ENCODE assay signal across 9 mouse cellular contexts in genomic region chr6:120580713-120581015, GRCm38 (mm10). TPM values are rescaled to one million over a fixed set of nuclear protein-coding genes. Genes with fewer than 3 reads are reported as not detected.
DNase-seq lines count a peak whose midpoint lies in the region; ATAC-seq and TF ChIP-seq lines count a peak whose summit lies in the region.
"Had no signal": no experiment of that assay in that cellular context is flagged by ENCODE, and none has a peak within 500 bp of the region (broad histone marks: within the 10 kb centered on the region; RNA-seq: fewer than 3 reads in every experiment).

No protein-coding gene starts in this region.

- no peak for TF ChIP-seq EP300 in MEL (IDR thresholded peaks at IDR 0.05; ENCODE audit: low read depth in 1 of 2, low read length in 2 of 2)
- TF ChIP-seq EP300 in liver, embryonic 14.5 days (IDR thresholded peaks at IDR 0.05; ENCODE audit: low read depth) = no peak

- 0 out of 2 replicates have a peak, but pooled peaks cover 9% of the 10 kb centered on the region for H3K27me3 ChIP-seq in heart, embryonic 11.5 days (ENCODE audit: control insufficient read depth, insufficient read depth, low read length)
- no peaks in the 10 kb centered on the region for H3K27me3 ChIP-seq in MEL (ENCODE audit: control insufficient read depth in 1 of 2, insufficient read depth in 2 of 2, low read length in 2 of 2)
- no peaks in the 10 kb centered on the region for H3K27me3 ChIP-seq in forebrain, embryonic 16.5 days (replicated peaks; ENCODE audit: control insufficient read depth, insufficient read depth, low read length)
- H3K27me3 ChIP-seq in liver, embryonic 14.5 days (ENCODE audit: control insufficient read depth, insufficient read depth, low read length) = no peaks in the 10 kb centered on the region
- H3K27me3 ChIP-seq: Patski had no signal

- no peak for TF ChIP-seq CTCF in MEL (IDR thresholded peaks at IDR 0.05 in 2 of 3, conservative IDR thresholded peaks at IDR 0.05 in 1 of 3; ENCODE audit: control insufficient read depth in 1 of 3, insufficient read depth in 1 of 3, low read depth in 2 of 3, low read length in 3 of 3, poor library complexity in 1 of 3, severe bottlenecking in 1 of 3)
- TF ChIP-seq CTCF in liver, embryonic 14.5 days (IDR thresholded peaks at IDR 0.05; ENCODE audit: low read depth) = no peak

- DNase-seq in heart, adult 8-10 months (ENCODE audit: low spot score) = no peak
- DNase-seq in MEL (ENCODE audit: low read depth, low spot score) = peak; percentile 54
- DNase-seq in liver, embryonic 14.5 days (ENCODE audit: low read depth in 3 of 3, low spot score in 3 of 3) = no peak
- DNase-seq in thymus, postnatal 14 days = peak; percentile 43
- DNase-seq in left cerebral cortex, adult 8-10 months (ENCODE audit: low spot score in 2 of 2) = no peak

- peak overlapping the region; percentile 50 for H3K4me3 ChIP-seq in heart, embryonic 11.5 days (ENCODE audit: low read depth, low read length)
- H3K4me3 ChIP-seq in MEL (ENCODE audit: control insufficient read depth in 1 of 2, insufficient read depth in 1 of 2, low read depth in 2 of 2, low read length in 2 of 2) = peak overlapping the region; percentile 50 to 58
- peak overlapping the region; percentile 48; the same call in 1 of the 2 replicates for H3K4me3 ChIP-seq in forebrain, embryonic 16.5 days (replicated peaks; ENCODE audit: low read length)
- H3K4me3 ChIP-seq in liver, embryonic 14.5 days (ENCODE audit: insufficient read depth in 1 of 2, low read depth in 2 of 2, low read length in 2 of 2) = peak overlapping the region; percentile 19 to 48; a peak in 2 of 4 replicates

- ATAC-seq in heart, embryonic 11.5 days (replicated peaks; ENCODE audit: insufficient number of reproducible peaks, low FRiP score, low TSS enrichment) = no peak
- ATAC-seq in forebrain, embryonic 16.5 days = peak; percentile 9; the same call in 1 of the 2 replicates
- ATAC-seq in liver, embryonic 14.5 days (ENCODE audit: insufficient read depth) = no peak
- ATAC-seq in erythroid progenitor cell, adult 5-6 weeks (replicated peaks; ENCODE audit: low FRiP score, poor library complexity, severe bottlenecking) = no peak
- ATAC-seq: Patski had no signal

- no peak for TF ChIP-seq RAD21 in MEL (IDR thresholded peaks at IDR 0.05; ENCODE audit: low read depth, low read length)

- peaks cover 8% of the 10 kb centered on the region; the same call in 1 of the 2 replicates for H3K4me1 ChIP-seq in heart, embryonic 11.5 days (ENCODE audit: control insufficient read depth, insufficient read depth, low read length)
- peaks cover 0 to 6% of the 10 kb centered on the region in 2 experiments; a peak in 3 of 4 replicates for H3K4me1 ChIP-seq in MEL (ENCODE audit: control insufficient read depth in 1 of 2, insufficient read depth in 2 of 2, low read length in 2 of 2)
- H3K4me1 ChIP-seq in forebrain, embryonic 16.5 days (replicated peaks; ENCODE audit: control insufficient read depth, insufficient read depth, low read length) = peaks cover 24% of the 10 kb centered on the region
- H3K4me1 ChIP-seq in liver, embryonic 14.5 days (replicated peaks; ENCODE audit: control insufficient read depth in 2 of 2, insufficient read depth in 2 of 2, low read length in 1 of 2) = peaks cover 17 to 29% of the 10 kb centered on the region in 2 experiments

- 0% methylated on average over 1 of the region's 1 CpGs for WGBS in heart, embryonic 11.5 days (ENCODE audit: insufficient replicate concordance)
- WGBS in forebrain, embryonic 16.5 days = 0% methylated on average over 1 of the region's 1 CpGs
- WGBS in liver, embryonic 14.5 days (ENCODE audit: insufficient replicate concordance) = 9% methylated on average over 1 of the region's 1 CpGs

- peak overlapping the region; percentile 93 for H3K4me2 ChIP-seq in heart, embryonic 11.5 days
- H3K4me2 ChIP-seq in forebrain, embryonic 16.5 days (ENCODE audit: low read length) = peak overlapping the region; percentile 89
- H3K4me2 ChIP-seq in liver, embryonic 14.5 days (ENCODE audit: low read depth) = peak overlapping the region; percentile 80

- no peaks in the 10 kb centered on the region for H3K36me3 ChIP-seq in heart, embryonic 11.5 days (ENCODE audit: control insufficient read depth, insufficient read depth, low read length)
- H3K36me3 ChIP-seq in MEL (ENCODE audit: control insufficient read depth in 1 of 2, insufficient read depth in 2 of 2, low read length in 2 of 2) = peaks cover 0 to 8% of the 10 kb centered on the region in 2 experiments; a peak in 2 of 4 replicates
- H3K36me3 ChIP-seq in forebrain, embryonic 16.5 days (ENCODE audit: control insufficient read depth, insufficient read depth) = no peaks in the 10 kb centered on the region
- H3K36me3 ChIP-seq in liver, embryonic 14.5 days (replicated peaks; ENCODE audit: control insufficient read depth, insufficient read depth, low read depth) = no peaks in the 10 kb centered on the region

- no peaks in the 10 kb centered on the region for H3K9me3 ChIP-seq in heart, embryonic 11.5 days (replicated peaks; ENCODE audit: control insufficient read depth, low read length)
- H3K9me3 ChIP-seq in MEL (replicated peaks; ENCODE audit: insufficient read depth, low read length) = no peaks in the 10 kb centered on the region
- H3K9me3 ChIP-seq in forebrain, embryonic 16.5 days (ENCODE audit: control insufficient read depth, low read length) = no peaks in the 10 kb centered on the region
- H3K9me3 ChIP-seq in liver, embryonic 14.5 days (ENCODE audit: control insufficient read depth, low read length) = no peaks in the 10 kb centered on the region

- TF ChIP-seq POLR2A in MEL (IDR thresholded peaks at IDR 0.05; ENCODE audit: control insufficient read depth in 1 of 2, insufficient read depth in 1 of 2, low read depth in 1 of 2, low read length in 2 of 2, poor library complexity in 1 of 2) = no peak

- H3K9ac ChIP-seq in heart, embryonic 11.5 days (ENCODE audit: low read depth, low read length) = peak overlapping the region; percentile 56
- H3K9ac ChIP-seq in MEL (ENCODE audit: control insufficient read depth, low read depth, low read length, poor library complexity, severe bottlenecking) = peak overlapping the region; percentile 57
- no peak overlapping the region for H3K9ac ChIP-seq in forebrain, embryonic 16.5 days (replicated peaks; ENCODE audit: low read depth, low read length)
- peak overlapping the region; percentile 67; the same call in 1 of the 2 replicates for H3K9ac ChIP-seq in liver, embryonic 14.5 days (replicated peaks)

- H3K27ac ChIP-seq in heart, embryonic 11.5 days (ENCODE audit: low read depth, low read length) = no peak overlapping the region
- H3K27ac ChIP-seq in MEL (ENCODE audit: control insufficient read depth, low read depth, low read length) = no peak overlapping the region
- peak overlapping the region; percentile 71 for H3K27ac ChIP-seq in forebrain, embryonic 16.5 days (ENCODE audit: low read length)
- H3K27ac ChIP-seq in liver, embryonic 14.5 days = peak overlapping the region; percentile 67

- no peaks in the 10 kb centered on the region for H3K79me2 ChIP-seq in MEL (ENCODE audit: control insufficient read depth, insufficient read depth, low read length, poor library complexity)

TF ChIP-seq in MEL, 35 proteins besides CTCF, POLR2A, EP300 and RAD21:
- no peak for TF ChIP-seq POLR2AphosphoS5 (IDR thresholded peaks at IDR 0.05; ENCODE audit: borderline replicate concordance, low read depth, low read length)
- TF ChIP-seq ELF1 (IDR thresholded peaks at IDR 0.05; ENCODE audit: low read depth, low read length) = no peak
- TF ChIP-seq E2F4 (IDR thresholded peaks at IDR 0.05; ENCODE audit: borderline replicate concordance, low read depth, low read length) = no peak
- TF ChIP-seq GABPA (IDR thresholded peaks at IDR 0.05; ENCODE audit: low read depth, low read length) = no peak
- TF ChIP-seq POLR2AphosphoS2 (IDR thresholded peaks at IDR 0.05; ENCODE audit: low read length) = no peak

RNA-seq across cellular contexts. Expression of gene Hdhd5, which starts 49.5 kb away (rescaled TPM):
- 13.2 and 17.5 TPM in 2 replicates for polyA plus RNA-seq in heart, embryonic 11.5 days (2014; fragmentation: Nextera tagmentation; extraction: Ambion mirVana)
- total RNA-seq in heart, adult 8-10 months (2022) = 10 to 100 TPM; 20.1 to 25.0 (median 22.9) TPM
- 17.4 and 19.9 TPM in 2 replicates for total RNA-seq in MEL (2012; rRNA removed)
- polyA plus RNA-seq in MEL (2012; ENCODE audit: insufficient read depth in 1 of 2, insufficient read length in 2 of 2, low read depth in 1 of 2, low replicate concordance in 2 of 2, missing spikeins in 1 of 2) = 10 to 100 TPM in 1 of 2 experiments, not detected in 1; 17.8 TPM
- 15.3 and 16.4 TPM in 2 replicates for polyA plus RNA-seq in forebrain, embryonic 16.5 days (2015; fragmentation: Nextera tagmentation; extraction: Ambion mirVana)
- 8.4 and 8.8 TPM in 2 replicates for polyA plus RNA-seq in liver, embryonic 14.5 days (2012; rRNA removed)
- polyA plus RNA-seq in liver, embryonic 14.5 days (2014; fragmentation: Nextera tagmentation; extraction: Ambion mirVana) = 5.6 and 6.1 TPM in 2 replicates
- 2.1 and 4.0 TPM in 2 replicates for total RNA-seq in erythroid progenitor cell, adult 5-6 weeks (2015; ENCODE audit: low replicate concordance)
- 3.4 and 9.1 TPM in 2 replicates for total RNA-seq in erythroid progenitor cell, adult 5-6 weeks (2017; ENCODE audit: low replicate concordance)
- 10 to 100 TPM; 31.7 to 36.8 (median 33.9) TPM for total RNA-seq in left cerebral cortex, adult 8-10 months (2022)

Comparison
In these comparisons a context has a peak if more than half of its experiments do, and no peak if none do; other contexts are left out.
1. H3K27ac ChIP-seq: peak in forebrain, embryonic 16.5 days (single experiment) and liver, embryonic 14.5 days (single experiment); none in heart, embryonic 11.5 days (single experiment) and MEL (single experiment).
2. DNase-seq: peak in MEL (single experiment) and thymus, postnatal 14 days (single experiment); none in heart, adult 8-10 months (single experiment), liver, embryonic 14.5 days (0 of 3) and left cerebral cortex, adult 8-10 months (0 of 2).
3. Peak in every context shown above with its lines, with median percentiles within 50 percentile points of each other: H3K4me2 ChIP-seq and H3K4me3 ChIP-seq.